Mouse (Mus musculus) liver, embryonic 12.5 days (tissue): ENCODE data around the gene Oasl1. TPM values are rescaled to one million over a fixed set of nuclear protein-coding genes. Genes with fewer than 3 reads are reported as not detected.
"Not testable (repeated sequence)": the region's sequence is repeated elsewhere in the genome, so short reads cannot be mapped to it uniquely, and the experiment has no call there.

Experiments
- ATAC-seq: fragments of 200-750 bp; cut with Nextera tagmentation; 2 replicates; pipeline ENCODE4 v1.8.0; 2017; ENCODE audit warnings: moderate number of reproducible peaks, mild to moderate bottlenecking, moderate library complexity
- H3K27ac ChIP-seq: fragments of 300-500 bp; sonication (generic); 2 replicates; pipeline ENCODE4 v1.5.1; 2016; ENCODE audit warnings: mild to moderate bottlenecking
- H3K27me3 ChIP-seq: fragments of 300-500 bp; sonication (generic); replicated peaks from 2 replicates; pipeline ENCODE4 v1.6.1; 2016; ENCODE audit warnings: mild to moderate bottlenecking, moderate library complexity
- H3K36me3 ChIP-seq: fragments of 300-500 bp; sonication (generic); 2 replicates; pipeline ENCODE4 v1.6.1; 2016; ENCODE audit warnings: mild to moderate bottlenecking, moderate library complexity
- H3K4me1 ChIP-seq: fragments of 300-500 bp; sonication (generic); 2 replicates; pipeline ENCODE4 v1.6.1; 2016
- H3K4me2 ChIP-seq: fragments of 300-500 bp; sonication (generic); 2 replicates; pipeline ENCODE4 v1.6.1; 2016; ENCODE audit warnings: mild to moderate bottlenecking, moderate library complexity
- H3K4me3 ChIP-seq: fragments of 300-500 bp; sonication (generic); 2 replicates; pipeline ENCODE4 v1.5.1; 2016; ENCODE audit warnings: mild to moderate bottlenecking, moderate library complexity
- H3K9ac ChIP-seq: fragments of 300-500 bp; sonication (generic); 2 replicates; pipeline ENCODE4 v1.6.1; 2016; ENCODE audit warnings: mild to moderate bottlenecking, moderate library complexity
- H3K9me3 ChIP-seq: fragments of 300-500 bp; sonication (generic); replicated peaks from 2 replicates; pipeline ENCODE4 v1.6.1; 2016; ENCODE audit warnings: mild to moderate bottlenecking, moderate library complexity
- WGBS: fragments of 180-500 bp; shearing (Covaris S2); methylation state at CpG from one replicate; pipeline ENCODE4 v1.1.7; 2016; ENCODE audit not compliant: insufficient replicate concordance; 5-methylcytosine and 5-hydroxymethylcytosine counted together
- polyA plus RNA-seq: library from polyadenylated mRNA; unstranded; fragments of >200 nt; fragmentation: Nextera tagmentation; extraction: Ambion mirVana; gene quantifications from 2 replicates; pipeline ENCODE4 v1.2.1, GENCODE M21; 2016

The Oasl1 gene
- polyA plus RNA-seq, 1 experiment from 2014 or later, result 0.30 TPM

DNA sequence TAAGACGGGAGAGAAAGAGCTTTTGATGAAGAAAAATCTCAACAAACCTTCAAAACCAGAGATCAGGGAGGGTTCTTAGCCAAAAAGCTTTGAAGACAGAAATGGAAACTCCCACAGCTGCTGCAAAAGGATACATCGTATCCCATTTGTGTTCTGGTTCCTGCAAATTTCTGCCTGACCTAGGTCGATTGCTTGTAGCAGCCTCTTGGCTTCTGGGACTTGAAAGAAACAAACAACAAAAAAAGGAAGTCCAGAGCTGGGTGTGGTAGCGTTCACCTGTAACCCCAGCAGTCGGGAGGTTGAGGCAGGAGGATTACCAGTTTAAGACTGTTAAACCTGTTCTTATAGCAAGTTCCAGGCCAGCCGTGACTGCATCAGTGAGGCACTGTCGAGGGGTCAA is 24.2 kb upstream of the Oasl1 start:
- no peaks in the 10 kb centered on the region for H3K36me3 ChIP-seq
- no peaks in the 10 kb centered on the region for H3K9me3 ChIP-seq
- H3K4me1 ChIP-seq, result peaks cover 17% of the 10 kb centered on the region
- WGBS, result 58% methylated on average over 7 of the region's 7 CpGs
- no peak for ATAC-seq
- no peak overlapping the region for H3K4me3 ChIP-seq
- no peak overlapping the region for H3K27ac ChIP-seq
- no peak overlapping the region for H3K4me2 ChIP-seq
- H3K9ac ChIP-seq, result no peak overlapping the region
- peaks cover 34% of the 10 kb centered on the region for H3K27me3 ChIP-seq

DNA sequence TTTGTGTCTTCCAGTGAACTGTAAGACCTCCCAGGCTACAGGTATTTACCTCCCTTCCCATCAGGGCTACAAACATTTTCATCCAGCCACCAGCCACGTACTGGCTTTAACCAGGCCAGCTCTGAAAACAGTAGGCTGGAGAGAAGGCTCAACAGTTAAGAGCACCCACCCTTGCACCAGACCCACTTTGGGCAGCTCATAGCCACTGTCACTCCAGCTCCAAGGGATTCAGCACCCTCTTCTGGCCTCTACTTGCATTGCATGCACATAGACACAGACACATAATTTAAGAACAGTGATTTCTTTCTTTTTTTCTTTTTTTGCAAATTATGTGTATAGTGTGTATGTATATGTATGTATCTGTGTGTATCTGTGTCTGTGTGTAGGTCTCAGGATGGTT is 20.6 kb upstream of the Oasl1 start:
- Histone ChIP-seq H3K27ac (no peak overlapping the region), H3K4me1 (peaks cover 4% of the 10 kb centered on the region; the same call in 1 of the 2 replicates), H3K9me3 (no peaks in the 10 kb centered on the region), H3K4me2 (no peak overlapping the region), H3K4me3 (no peak overlapping the region), H3K9ac (no peak overlapping the region), H3K27me3 (peaks cover 26% of the 10 kb centered on the region), H3K36me3 (0 out of 2 replicates have a peak, but pooled peaks cover 5% of the 10 kb centered on the region)
- WGBS, result 22% methylated on average over 1 of the region's 1 CpGs
- no peak for ATAC-seq

DNA sequence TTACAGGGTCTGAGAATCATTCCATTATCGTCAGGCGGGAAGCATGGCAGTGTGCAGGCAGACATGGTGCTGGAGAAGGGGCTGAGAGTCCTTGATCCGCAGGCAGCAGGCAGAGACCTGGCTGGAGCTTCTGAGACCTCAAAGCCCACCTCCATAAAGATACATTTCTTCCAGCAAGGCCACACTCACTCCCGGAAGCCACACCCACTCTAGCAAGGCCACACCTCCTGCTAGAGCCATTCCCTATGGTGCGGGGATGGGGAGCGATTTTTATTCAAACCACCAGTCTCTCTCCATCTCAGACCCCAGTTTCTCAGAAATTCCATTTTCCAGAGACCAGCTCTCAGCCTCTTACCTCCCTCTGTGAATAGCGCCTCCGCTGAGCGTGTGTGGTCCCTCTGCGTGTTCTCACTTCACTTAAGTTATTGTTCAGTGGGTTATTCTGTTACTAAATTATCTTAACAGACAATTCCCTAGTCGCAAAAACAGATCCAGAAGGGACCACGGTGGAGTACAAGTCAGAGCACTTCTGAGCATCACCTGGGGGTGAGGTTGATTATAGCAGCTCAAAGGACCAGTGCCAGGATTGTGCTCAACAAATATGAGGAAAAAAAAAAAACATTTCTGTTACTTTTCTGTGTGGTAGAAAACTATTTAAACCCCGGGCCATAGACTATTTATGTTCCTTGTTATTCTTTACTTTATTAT is 14.3 kb upstream of the Oasl1 start:
- no peaks in the 10 kb centered on the region for H3K4me1 ChIP-seq
- no peaks in the 10 kb centered on the region for H3K9me3 ChIP-seq
- 0 out of 2 replicates have a peak, but pooled peaks cover 5% of the 10 kb centered on the region for H3K36me3 ChIP-seq
- no peak overlapping the region for H3K27ac ChIP-seq
- no peaks in the 10 kb centered on the region for H3K27me3 ChIP-seq
- no peak for ATAC-seq
- no peak overlapping the region for H3K9ac ChIP-seq
- H3K4me2 ChIP-seq, result no peak overlapping the region
- WGBS, result 51% methylated on average over 13 of the region's 13 CpGs
- H3K4me3 ChIP-seq, result no peak overlapping the region

DNA sequence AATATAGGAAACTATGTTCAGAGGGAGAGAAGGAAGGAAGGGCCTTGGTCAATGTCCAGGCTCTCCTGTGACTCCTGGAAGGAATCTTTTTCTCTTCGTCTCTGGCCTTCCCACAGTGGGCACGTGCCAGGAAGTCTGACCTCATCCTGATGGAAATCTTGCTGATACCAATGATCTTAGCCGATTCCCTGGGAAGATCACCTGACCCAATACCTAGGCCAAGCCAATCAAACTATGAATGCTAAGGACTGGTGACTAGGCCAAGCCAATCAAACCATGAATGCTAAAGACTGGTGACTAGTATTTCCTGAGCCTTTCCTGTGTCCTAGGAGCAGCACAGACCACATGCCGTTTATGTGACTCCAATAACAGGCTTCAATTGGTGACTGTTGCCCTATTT is 9.4 kb upstream of the Oasl1 start:
- Histone ChIP-seq H3K36me3 (no peaks in the 10 kb centered on the region), H3K27ac (no peak overlapping the region), H3K9me3 (no peaks in the 10 kb centered on the region), H3K27me3 (no peaks in the 10 kb centered on the region), H3K9ac (no peak overlapping the region), H3K4me1 (0 out of 2 replicates have a peak, but pooled peaks cover 4% of the 10 kb centered on the region), H3K4me2 (no peak overlapping the region), H3K4me3 (no peak overlapping the region)
- ATAC-seq, result no peak
- WGBS, result 52% methylated on average over 4 of the region's 4 CpGs

- no peaks in the 10 kb centered on the region for H3K27me3 ChIP-seq
- no peaks in the 10 kb centered on the region for H3K9me3 ChIP-seq
- ATAC-seq, result no peak
- H3K9ac ChIP-seq, result no peak overlapping the region
- no peaks in the 10 kb centered on the region for H3K36me3 ChIP-seq
- H3K4me2 ChIP-seq, result no peak overlapping the region
- 60% methylated on average over 8 of the region's 8 CpGs for WGBS
- H3K27ac ChIP-seq, result no peak overlapping the region
- H3K4me3 ChIP-seq, result no peak overlapping the region
- 0 out of 2 replicates have a peak, but pooled peaks cover 4% of the 10 kb centered on the region for H3K4me1 ChIP-seq
These were observed 8.2 kb upstream of the Oasl1 start for GRCm38 (mm10) chr5:114914855-114915254.

- ATAC-seq, result no peak
- Histone ChIP-seq H3K9me3 (no peaks in the 10 kb centered on the region), H3K9ac (no peak overlapping the region), H3K4me2 (no peak overlapping the region), H3K27ac (no peak overlapping the region), H3K4me1 (0 out of 2 replicates have a peak, but pooled peaks cover 4% of the 10 kb centered on the region), H3K36me3 (no peaks in the 10 kb centered on the region), H3K27me3 (no peaks in the 10 kb centered on the region), H3K4me3 (no peak overlapping the region)
- 65% methylated on average over 5 of the region's 5 CpGs for WGBS
These were observed 7.2 kb upstream of the Oasl1 start for GRCm38 (mm10) chr5:114915854-114916253.

GRCm38 (mm10) chr5:114916777-114917176 is 6.3 kb upstream of the Oasl1 start:
- no peaks in the 10 kb centered on the region for H3K9me3 ChIP-seq
- no peaks in the 10 kb centered on the region for H3K27me3 ChIP-seq
- ATAC-seq, result no peak
- 41% methylated on average over 4 of the region's 4 CpGs for WGBS
- H3K4me2 ChIP-seq, result no peak overlapping the region
- H3K27ac ChIP-seq, result no peak overlapping the region
- no peak overlapping the region for H3K4me3 ChIP-seq
- peaks cover 7% of the 10 kb centered on the region for H3K4me1 ChIP-seq
- H3K36me3 ChIP-seq, result no peaks in the 10 kb centered on the region
- H3K9ac ChIP-seq, result no peak overlapping the region

- not testable (repeated sequence) for H3K27me3 ChIP-seq, ATAC-seq, H3K4me3 ChIP-seq, H3K9ac ChIP-seq, H3K36me3 ChIP-seq, H3K9me3 ChIP-seq, H3K27ac ChIP-seq, H3K4me2 ChIP-seq
- peaks cover 13% of the 10 kb centered on the region for H3K4me1 ChIP-seq
- WGBS, result 81% methylated on average over 5 of the region's 5 CpGs
These were observed 5.7 kb upstream of the Oasl1 start for GRCm38 (mm10) chr5:114917357-114917756.

GRCm38 (mm10) chr5:114921551-114922365 is 1.3 kb upstream of the Oasl1 start:
- ATAC-seq, result peak; percentile 44; the same call in 1 of the 2 replicates
- H3K27ac ChIP-seq, result no peak overlapping the region
- no peaks in the 10 kb centered on the region for H3K36me3 ChIP-seq
- peak overlapping the region; percentile 32 for H3K4me2 ChIP-seq
- no peaks in the 10 kb centered on the region for H3K27me3 ChIP-seq
- no peak overlapping the region for H3K9ac ChIP-seq
- no peak overlapping the region for H3K4me3 ChIP-seq
- WGBS, result 36% methylated on average over 19 of the region's 19 CpGs
- H3K4me1 ChIP-seq, result peaks cover 17% of the 10 kb centered on the region
- no peaks in the 10 kb centered on the region for H3K9me3 ChIP-seq

DNA sequence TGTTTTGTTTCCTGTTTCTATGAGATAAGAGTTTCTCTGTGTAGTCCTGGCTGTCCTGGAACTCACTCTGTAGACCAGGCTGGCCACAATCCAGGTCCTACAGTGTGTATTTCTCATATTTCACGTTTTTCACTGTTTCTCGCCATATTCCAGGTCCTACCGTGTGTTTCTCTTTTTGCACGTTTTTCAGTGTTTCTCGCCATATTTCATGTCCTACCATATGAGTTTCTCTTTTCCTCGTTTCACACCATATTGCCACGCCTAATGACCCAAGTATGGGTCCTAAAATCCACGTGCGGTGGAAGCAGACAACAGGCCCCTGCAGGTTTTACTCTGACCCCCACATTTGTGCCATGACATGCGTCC is 691 bp upstream of the Oasl1 start:
- ATAC-seq, result peak; percentile 31; the same call in 1 of the 2 replicates
- Histone ChIP-seq H3K36me3 (no peaks in the 10 kb centered on the region), H3K27me3 (no peaks in the 10 kb centered on the region), H3K27ac (no peak overlapping the region), H3K9me3 (no peaks in the 10 kb centered on the region), H3K9ac (no peak overlapping the region), H3K4me1 (peaks cover 17% of the 10 kb centered on the region), H3K4me2 (peak overlapping the region; percentile 32), H3K4me3 (no peak overlapping the region)
- 45% methylated on average over 10 of the region's 10 CpGs for WGBS

DNA sequence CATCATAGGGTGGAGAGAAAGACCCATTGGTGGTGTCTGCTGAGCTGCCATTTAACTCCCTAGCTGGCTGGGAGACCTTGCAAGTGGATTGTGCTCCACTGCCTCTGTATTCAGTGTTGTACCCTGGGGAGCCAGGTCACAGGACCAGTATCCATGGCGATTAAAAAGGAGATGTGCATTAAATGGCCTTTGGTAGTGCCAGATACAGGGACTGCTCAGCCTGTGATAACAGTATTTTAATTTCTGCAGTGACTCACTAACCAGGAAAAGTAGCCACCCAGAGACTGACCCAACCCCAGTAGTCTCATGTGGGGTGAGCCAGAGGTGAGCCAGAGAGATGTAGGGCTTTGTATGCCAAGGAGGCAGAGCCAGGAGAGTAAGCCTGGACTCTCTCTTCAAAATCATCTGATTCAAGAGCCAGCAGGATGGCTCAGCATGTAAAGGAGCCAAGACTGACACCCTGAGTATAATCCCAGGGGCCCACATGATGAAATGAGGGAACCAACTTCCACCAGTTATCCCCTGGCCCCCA is 3.2 kb downstream of the Oasl1 start:
- Histone ChIP-seq H3K4me3 (no peak overlapping the region), H3K9ac (no peak overlapping the region), H3K4me2 (no peak overlapping the region), H3K9me3 (no peaks in the 10 kb centered on the region), H3K36me3 (no peaks in the 10 kb centered on the region), H3K27ac (no peak overlapping the region), H3K27me3 (peaks cover 4% of the 10 kb centered on the region; the same call in 1 of the 2 replicates), H3K4me1 (peaks cover 17% of the 10 kb centered on the region)
- WGBS, result 53% methylated on average over 1 of the region's 1 CpGs
- ATAC-seq, result no peak

DNA sequence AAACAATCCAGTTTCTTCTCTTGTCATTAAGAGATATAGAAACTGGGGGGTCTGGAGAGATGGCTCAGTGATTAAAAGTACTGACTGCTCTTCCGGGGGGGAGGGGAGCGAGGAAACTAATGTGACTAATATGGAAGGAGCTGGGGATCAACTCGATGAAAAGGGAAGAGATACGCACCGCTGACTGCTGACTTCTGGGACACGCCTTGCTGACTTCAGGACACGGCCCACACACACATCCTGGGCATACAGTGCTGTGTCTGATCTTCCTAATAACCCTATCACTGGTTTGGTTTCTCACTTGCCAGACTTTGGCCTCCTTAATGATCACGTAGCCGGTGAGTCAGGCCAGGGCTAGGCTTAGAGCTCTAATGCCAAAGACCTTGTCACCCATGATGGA is 3.7 kb downstream of the Oasl1 start:
- no peak for ATAC-seq

More for the DNA sequence above, 3.7 kb downstream of the Oasl1 start:
- Histone ChIP-seq H3K9me3 (no peaks in the 10 kb centered on the region), H3K9ac (no peak overlapping the region), H3K27me3 (peaks cover 4% of the 10 kb centered on the region; the same call in 1 of the 2 replicates), H3K4me3 (no peak overlapping the region), H3K4me1 (peaks cover 18% of the 10 kb centered on the region), H3K27ac (no peak overlapping the region), H3K36me3 (no peaks in the 10 kb centered on the region), H3K4me2 (no peak overlapping the region)
- WGBS, result 71% methylated on average over 9 of the region's 9 CpGs
